Mouse (Mus musculus): Measurements from ENCODE around the gene Rap2a. TPM values are rescaled to one million over a fixed set of nuclear protein-coding genes. Genes with fewer than 3 reads are reported as not detected.

Rap2a gene
- total RNA-seq (2021) (1 to 10 TPM; 8.9 to 9.3 TPM), polyA plus RNA-seq (2012; rRNA removed) (8.5 and 11.1 TPM in 2 replicates)
- long read RNA-seq, full-length matches to known transcripts, result 11 of 14 reads
- long read RNA-seq, partial matches to known transcripts, result 2 of 14 reads
- long read RNA-seq, other reads (novel, unspliced or antisense), result 1 of 14 reads

GRCm38 (mm10) chr14:120477982-120478568 lies at the start of gene Rap2a:
Gene Rap2a (plus strand): TSS chr14:120478444.
- under 1% methylated on average over 76 of the region's 78 CpGs for WGBS
- Histone ChIP-seq H3K9ac (ENCODE audit: low read depth, low read length) (peak within 1 kb of the TSS; percentile 94), H3K4me3 (peak within 1 kb of the TSS; percentile 83), H3K36me3 (ENCODE audit: control insufficient read depth, insufficient read depth, low read length) (no peaks in the 10 kb centered on the region), H3K27me3 (ENCODE audit: control insufficient read depth, insufficient read depth, low read length) (no peaks in the 10 kb centered on the region), H3K4me1 (ENCODE audit: control insufficient read depth, insufficient read depth, low read length) (peaks cover 3% of the 10 kb centered on the region), H3K79me2 (replicated peaks; ENCODE audit: control insufficient read depth, insufficient read depth, low read length) (0 out of 2 replicates have a peak, but pooled peaks cover 2% of the 10 kb centered on the region), H3K27ac (peak within 1 kb of the TSS; percentile 99)
- TF ChIP-seq POLR2A (IDR thresholded peaks at IDR 0.05; ENCODE audit: insufficient read depth, low read depth, low read length) (peak; percentile 80), CTCF (IDR thresholded peaks at IDR 0.05) (no peak), EP300 (IDR thresholded peaks at IDR 0.05; ENCODE audit: insufficient read depth, low read depth, low read length) (no peak; the same call in 1 of the 2 replicates)
- peak; percentile 97 to 98 for DNase-seq
- intact Hi-C loops (cut with DNase I), result loop anchor here (2.0 to 10.0 kb wide), 4 partner anchors 54 to 341 kb away; no protein-coding TSS in a partner anchor

- Histone ChIP-seq H3K79me2 (replicated peaks; ENCODE audit: control insufficient read depth, insufficient read depth, low read length) (peaks cover 2% of the 10 kb centered on the region), H3K4me1 (ENCODE audit: control insufficient read depth, insufficient read depth, low read length) (no peaks in the 10 kb centered on the region), H3K4me3 (no peak overlapping the region), H3K9ac (ENCODE audit: low read depth, low read length) (no peak overlapping the region), H3K27me3 (ENCODE audit: control insufficient read depth, insufficient read depth, low read length) (no peaks in the 10 kb centered on the region), H3K27ac (no peak overlapping the region), H3K36me3 (ENCODE audit: control insufficient read depth, insufficient read depth, low read length) (peaks cover 5% of the 10 kb centered on the region; the same call in 1 of the 2 replicates)
- DNase-seq, result no peak
- no peak for TF ChIP-seq CTCF (IDR thresholded peaks at IDR 0.05)
- TF ChIP-seq EP300 (IDR thresholded peaks at IDR 0.05; ENCODE audit: insufficient read depth, low read depth, low read length), result no peak
- TF ChIP-seq POLR2A (IDR thresholded peaks at IDR 0.05; ENCODE audit: insufficient read depth, low read depth, low read length), result no peak
- intact Hi-C loops (cut with DNase I), result no loop called here
- 83% methylated on average over 5 of the region's 5 CpGs for WGBS
These were observed 49.7 kb upstream of the Rap2a start for GRCm38 (mm10) chr14:120428497-120428896.

DNA sequence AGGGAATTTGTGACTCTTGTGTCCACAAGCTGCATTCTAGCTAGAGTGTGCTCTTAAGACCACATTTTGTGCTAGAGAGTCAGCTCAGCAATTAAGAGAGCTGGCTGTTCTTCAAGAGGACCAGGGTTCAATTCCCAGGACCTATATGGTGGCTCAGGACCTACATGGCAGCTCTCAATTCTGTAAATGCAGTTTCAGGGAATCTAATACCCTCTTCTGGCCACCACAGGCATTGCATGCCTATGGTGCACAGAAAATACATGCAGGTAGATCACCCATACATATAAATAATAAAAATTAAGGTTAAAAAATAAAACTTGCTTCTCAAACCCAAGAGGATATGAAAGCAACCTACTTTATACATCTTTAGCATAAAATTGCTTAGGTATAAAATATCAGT lies 45.5 kb upstream of the Rap2a start:
- Histone ChIP-seq H3K27me3 (ENCODE audit: control insufficient read depth, insufficient read depth, low read length) (no peaks in the 10 kb centered on the region), H3K4me1 (ENCODE audit: control insufficient read depth, insufficient read depth, low read length) (0 out of 2 replicates have a peak, but pooled peaks cover 1% of the 10 kb centered on the region), H3K9ac (ENCODE audit: low read depth, low read length) (no peak overlapping the region), H3K36me3 (ENCODE audit: control insufficient read depth, insufficient read depth, low read length) (no peaks in the 10 kb centered on the region; the same call in 1 of the 2 replicates), H3K27ac (no peak overlapping the region), H3K79me2 (replicated peaks; ENCODE audit: control insufficient read depth, insufficient read depth, low read length) (no peaks in the 10 kb centered on the region), H3K4me3 (no peak overlapping the region)
- intact Hi-C loops (cut with DNase I), result no loop called here
- TF ChIP-seq EP300 (IDR thresholded peaks at IDR 0.05; ENCODE audit: insufficient read depth, low read depth, low read length) (no peak), POLR2A (IDR thresholded peaks at IDR 0.05; ENCODE audit: insufficient read depth, low read depth, low read length) (no peak), CTCF (IDR thresholded peaks at IDR 0.05) (peak; percentile 74)
- no peak for DNase-seq

DNA sequence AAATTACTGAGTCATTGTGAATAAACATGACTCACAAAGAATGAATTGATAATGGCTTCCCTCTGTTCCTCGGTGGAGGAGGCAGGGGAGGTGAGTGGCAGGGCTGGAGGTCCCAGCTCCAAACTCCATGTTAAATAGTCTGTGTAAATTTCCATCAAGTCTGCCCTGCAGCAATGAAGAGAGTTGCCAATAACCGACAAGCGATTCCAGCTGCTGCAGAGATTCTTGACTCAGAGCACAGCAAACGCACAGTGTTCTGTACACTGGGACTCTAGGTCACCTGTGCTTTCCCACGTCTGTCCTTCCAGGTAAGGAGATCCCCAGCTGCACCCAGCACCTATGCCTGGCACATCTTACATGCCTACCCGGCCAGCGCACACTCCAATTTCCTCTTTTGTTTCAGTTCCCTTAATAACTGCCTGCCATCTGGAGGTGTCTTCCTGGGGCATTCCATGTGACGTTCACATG lies 44.3 kb upstream of the Rap2a start:
- H3K36me3 ChIP-seq (ENCODE audit: control insufficient read depth, insufficient read depth, low read length), result no peaks in the 10 kb centered on the region; the same call in 1 of the 2 replicates
- no peak for DNase-seq
- 0 out of 2 replicates have a peak, but pooled peaks cover 1% of the 10 kb centered on the region for H3K4me1 ChIP-seq (ENCODE audit: control insufficient read depth, insufficient read depth, low read length)
- no peak overlapping the region for H3K27ac ChIP-seq
- WGBS, result 70% methylated on average over 8 of the region's 8 CpGs
- no peaks in the 10 kb centered on the region for H3K79me2 ChIP-seq (replicated peaks; ENCODE audit: control insufficient read depth, insufficient read depth, low read length)
- no peak overlapping the region for H3K4me3 ChIP-seq
- intact Hi-C loops (cut with DNase I), result no loop called here
- no peaks in the 10 kb centered on the region for H3K27me3 ChIP-seq (ENCODE audit: control insufficient read depth, insufficient read depth, low read length)
- H3K9ac ChIP-seq (ENCODE audit: low read depth, low read length), result no peak overlapping the region
- TF ChIP-seq EP300 (IDR thresholded peaks at IDR 0.05; ENCODE audit: insufficient read depth, low read depth, low read length), result no peak
- TF ChIP-seq CTCF (IDR thresholded peaks at IDR 0.05), result no peak
- no peak for TF ChIP-seq POLR2A (IDR thresholded peaks at IDR 0.05; ENCODE audit: insufficient read depth, low read depth, low read length)

- H3K4me3 ChIP-seq, result no peak overlapping the region
- H3K4me1 ChIP-seq (ENCODE audit: control insufficient read depth, insufficient read depth, low read length), result 0 out of 2 replicates have a peak, but pooled peaks cover 1% of the 10 kb centered on the region
- no peaks in the 10 kb centered on the region for H3K27me3 ChIP-seq (ENCODE audit: control insufficient read depth, insufficient read depth, low read length)
- H3K27ac ChIP-seq, result no peak overlapping the region
- intact Hi-C loops (cut with DNase I), result no loop called here
- DNase-seq, result no peak
- 93% methylated on average over 1 of the region's 1 CpGs for WGBS
- TF ChIP-seq POLR2A (IDR thresholded peaks at IDR 0.05; ENCODE audit: insufficient read depth, low read depth, low read length), result no peak
- TF ChIP-seq EP300 (IDR thresholded peaks at IDR 0.05; ENCODE audit: insufficient read depth, low read depth, low read length), result no peak
- TF ChIP-seq CTCF (IDR thresholded peaks at IDR 0.05), result no peak
- no peaks in the 10 kb centered on the region; the same call in 1 of the 2 replicates for H3K36me3 ChIP-seq (ENCODE audit: control insufficient read depth, insufficient read depth, low read length)
- H3K9ac ChIP-seq (ENCODE audit: low read depth, low read length), result no peak overlapping the region
- no peaks in the 10 kb centered on the region for H3K79me2 ChIP-seq (replicated peaks; ENCODE audit: control insufficient read depth, insufficient read depth, low read length)
These were observed 43.4 kb upstream of the Rap2a start for GRCm38 (mm10) chr14:120434831-120435230.

- no peaks in the 10 kb centered on the region for H3K4me1 ChIP-seq (ENCODE audit: control insufficient read depth, insufficient read depth, low read length)
- no peak for DNase-seq
- TF ChIP-seq EP300 (IDR thresholded peaks at IDR 0.05; ENCODE audit: insufficient read depth, low read depth, low read length), result no peak
- TF ChIP-seq CTCF (IDR thresholded peaks at IDR 0.05), result no peak
- TF ChIP-seq POLR2A (IDR thresholded peaks at IDR 0.05; ENCODE audit: insufficient read depth, low read depth, low read length), result no peak
- H3K9ac ChIP-seq (ENCODE audit: low read depth, low read length), result no peak overlapping the region
- H3K36me3 ChIP-seq (ENCODE audit: control insufficient read depth, insufficient read depth, low read length), result no peaks in the 10 kb centered on the region
- H3K4me3 ChIP-seq, result no peak overlapping the region
- intact Hi-C loops (cut with DNase I), result no loop called here
- H3K79me2 ChIP-seq (replicated peaks; ENCODE audit: control insufficient read depth, insufficient read depth, low read length), result no peaks in the 10 kb centered on the region
- H3K27me3 ChIP-seq (ENCODE audit: control insufficient read depth, insufficient read depth, low read length), result no peaks in the 10 kb centered on the region
- no peak overlapping the region for H3K27ac ChIP-seq
These were observed 37.5 kb upstream of the Rap2a start for GRCm38 (mm10) chr14:120440716-120441115.
